Mouse (Mus musculus): ENCODE results near the gene Psmb7. TPM values are rescaled to one million over a fixed set of nuclear protein-coding genes. Genes with fewer than 3 reads are reported as not detected.

The Psmb7 gene
- polyA plus RNA-seq, 1 experiment = 377 TPM

- no peak overlapping the region for H3K4me3 ChIP-seq (ENCODE audit: insufficient read depth, poor library complexity, severe bottlenecking)
- H3K27me3 ChIP-seq (ENCODE audit: control insufficient read depth, insufficient read depth, insufficient read length) = no peaks in the 10 kb centered on the region
- H3K79me2 ChIP-seq (ENCODE audit: control insufficient read depth, insufficient read depth) = peaks cover 95% of the 10 kb centered on the region
- TF ChIP-seq CTCF (IDR thresholded peaks at IDR 0.05; ENCODE audit: control insufficient read depth, insufficient read depth, insufficient read length) = no peak
- TF ChIP-seq FOSL1 (IDR thresholded peaks at IDR 0.05; ENCODE audit: insufficient read depth, low read length, poor library complexity, severe bottlenecking) = no peak
- no peak for TF ChIP-seq CEBPB (IDR thresholded peaks at IDR 0.05; ENCODE audit: low read depth)
- TF ChIP-seq MAX (IDR thresholded peaks at IDR 0.05) = no peak
- no peak for TF ChIP-seq MYOG (IDR thresholded peaks at IDR 0.05; ENCODE audit: control insufficient read depth, extremely low read depth, insufficient read length)
- TF ChIP-seq MYOD1 (IDR thresholded peaks at IDR 0.05; ENCODE audit: control insufficient read depth, insufficient read length, low read depth) = no peak
- TF ChIP-seq USF1 (IDR thresholded peaks at IDR 0.05; ENCODE audit: low read depth) = no peak
- H3K36me3 ChIP-seq (ENCODE audit: control insufficient read depth, insufficient read depth) = peaks cover 6% of the 10 kb centered on the region
- peaks cover 59% of the 10 kb centered on the region for H3K79me3 ChIP-seq (ENCODE audit: low read depth)
- H3ac ChIP-seq (ENCODE audit: control insufficient read depth, insufficient read length, low read depth) = no peak overlapping the region
Observed at GRCm38 (mm10) chr2:38541570-38541969, 102.3 kb downstream of the Psmb7 start.

- Histone ChIP-seq H3K4me3 (ENCODE audit: insufficient read depth, poor library complexity, severe bottlenecking) (no peak overlapping the region), H3K27me3 (ENCODE audit: control insufficient read depth, insufficient read depth, insufficient read length) (no peaks in the 10 kb centered on the region), H3K36me3 (ENCODE audit: control insufficient read depth, insufficient read depth) (peaks cover 6% of the 10 kb centered on the region), H3K79me3 (ENCODE audit: low read depth) (peaks cover 59% of the 10 kb centered on the region), H3ac (ENCODE audit: control insufficient read depth, insufficient read length, low read depth) (no peak overlapping the region), H3K79me2 (ENCODE audit: control insufficient read depth, insufficient read depth) (peaks cover 100% of the 10 kb centered on the region)
- TF ChIP-seq CTCF (IDR thresholded peaks at IDR 0.05; ENCODE audit: control insufficient read depth, insufficient read depth, insufficient read length) (no peak), MAX (IDR thresholded peaks at IDR 0.05) (no peak), MYOG (IDR thresholded peaks at IDR 0.05; ENCODE audit: control insufficient read depth, extremely low read depth, insufficient read length) (no peak), MYOD1 (IDR thresholded peaks at IDR 0.05; ENCODE audit: control insufficient read depth, insufficient read length, low read depth) (no peak), FOSL1 (IDR thresholded peaks at IDR 0.05; ENCODE audit: insufficient read depth, low read length, poor library complexity, severe bottlenecking) (no peak), CEBPB (IDR thresholded peaks at IDR 0.05; ENCODE audit: low read depth) (no peak), USF1 (IDR thresholded peaks at IDR 0.05; ENCODE audit: low read depth) (no peak)
Observed at GRCm38 (mm10) chr2:38541101-38541500, 102.8 kb downstream of the Psmb7 start.

DNA sequence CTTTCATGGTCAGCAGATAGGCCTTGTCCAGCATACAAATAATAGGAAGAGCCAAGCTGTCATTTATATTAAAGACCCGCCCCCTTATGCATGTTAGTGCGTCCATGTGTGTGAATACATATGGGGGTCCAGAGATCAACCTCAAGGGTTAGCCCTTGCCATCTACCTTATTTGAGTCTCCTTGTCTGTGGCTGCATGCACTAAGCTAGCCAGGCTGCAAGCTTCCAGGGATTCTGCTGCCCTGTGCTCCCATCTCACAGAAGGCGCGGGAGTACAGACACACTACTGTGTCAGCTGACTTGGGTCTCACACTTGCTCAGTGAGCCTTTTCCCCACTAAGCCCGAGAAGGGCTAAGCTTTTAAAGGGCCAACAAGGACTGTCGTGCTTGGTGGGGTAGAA, 103.2 kb downstream of the Psmb7 start:
- H3K79me2 ChIP-seq (ENCODE audit: control insufficient read depth, insufficient read depth) = peaks cover 100% of the 10 kb centered on the region
- peaks cover 59% of the 10 kb centered on the region for H3K79me3 ChIP-seq (ENCODE audit: low read depth)
- H3K36me3 ChIP-seq (ENCODE audit: control insufficient read depth, insufficient read depth) = peaks cover 6% of the 10 kb centered on the region
- H3K27me3 ChIP-seq (ENCODE audit: control insufficient read depth, insufficient read depth, insufficient read length) = no peaks in the 10 kb centered on the region
- H3ac ChIP-seq (ENCODE audit: control insufficient read depth, insufficient read length, low read depth) = no peak overlapping the region
- TF ChIP-seq MYOD1 (IDR thresholded peaks at IDR 0.05; ENCODE audit: control insufficient read depth, insufficient read length, low read depth) (no peak), FOSL1 (IDR thresholded peaks at IDR 0.05; ENCODE audit: insufficient read depth, low read length, poor library complexity, severe bottlenecking) (no peak), MAX (IDR thresholded peaks at IDR 0.05) (no peak), MYOG (IDR thresholded peaks at IDR 0.05; ENCODE audit: control insufficient read depth, extremely low read depth, insufficient read length) (no peak), CEBPB (IDR thresholded peaks at IDR 0.05; ENCODE audit: low read depth) (no peak), CTCF (IDR thresholded peaks at IDR 0.05; ENCODE audit: control insufficient read depth, insufficient read depth, insufficient read length) (no peak), USF1 (IDR thresholded peaks at IDR 0.05; ENCODE audit: low read depth) (no peak)
- H3K4me3 ChIP-seq (ENCODE audit: insufficient read depth, poor library complexity, severe bottlenecking) = no peak overlapping the region

GRCm38 (mm10) chr2:38539677-38540076, 104.2 kb downstream of the Psmb7 start:
- TF ChIP-seq USF1 (IDR thresholded peaks at IDR 0.05; ENCODE audit: low read depth) = no peak
- TF ChIP-seq MYOD1 (IDR thresholded peaks at IDR 0.05; ENCODE audit: control insufficient read depth, insufficient read length, low read depth) = no peak
- TF ChIP-seq FOSL1 (IDR thresholded peaks at IDR 0.05; ENCODE audit: insufficient read depth, low read length, poor library complexity, severe bottlenecking) = no peak
- no peak for TF ChIP-seq CEBPB (IDR thresholded peaks at IDR 0.05; ENCODE audit: low read depth)
- no peak for TF ChIP-seq MAX (IDR thresholded peaks at IDR 0.05)
- no peak for TF ChIP-seq MYOG (IDR thresholded peaks at IDR 0.05; ENCODE audit: control insufficient read depth, extremely low read depth, insufficient read length)
- TF ChIP-seq CTCF (IDR thresholded peaks at IDR 0.05; ENCODE audit: control insufficient read depth, insufficient read depth, insufficient read length) = no peak
- peaks cover 6% of the 10 kb centered on the region for H3K36me3 ChIP-seq (ENCODE audit: control insufficient read depth, insufficient read depth)
- no peak overlapping the region for H3ac ChIP-seq (ENCODE audit: control insufficient read depth, insufficient read length, low read depth)
- H3K79me3 ChIP-seq (ENCODE audit: low read depth) = peaks cover 60% of the 10 kb centered on the region
- H3K4me3 ChIP-seq (ENCODE audit: insufficient read depth, poor library complexity, severe bottlenecking) = no peak overlapping the region
- H3K79me2 ChIP-seq (ENCODE audit: control insufficient read depth, insufficient read depth) = peaks cover 100% of the 10 kb centered on the region
- H3K27me3 ChIP-seq (ENCODE audit: control insufficient read depth, insufficient read depth, insufficient read length) = no peaks in the 10 kb centered on the region

Small RNAs within 50 kb of the gene (microRNA-seq; reads per million reads assigned to microRNA genes)
- gene Gm27634 (ENCODE audit: borderline microRNAs expressed) = not detected

Other genes with a start within 250 kb of the Psmb7 start
- gene Nek6, start 132.4 kb downstream of the Psmb7 start, polyA plus RNA-seq (2012; fragmentation: generic; extraction: Trizol) = 27.9 TPM
- 0.01 TPM for gene Nr5a1, start 70.5 kb upstream of the Psmb7 start, polyA plus RNA-seq (2012; fragmentation: generic; extraction: Trizol)

All from C2C12 (cell line).